Mouse (Mus musculus) layer of hippocampus, adult 11-12 months (tissue): ENCODE measurements around the gene Cpa1.

ENCODE experiments used
- DNase-seq: peaks from one replicate; pipeline ENCODE4 v3.0.0; 2022; ENCODE audit warnings: low spot score

The Cpa1 gene

GRCm38 (mm10) chr6:30673764-30674561 is 34.9 kb downstream of the Cpa1 start:
- DNase-seq = no peak

DNA sequence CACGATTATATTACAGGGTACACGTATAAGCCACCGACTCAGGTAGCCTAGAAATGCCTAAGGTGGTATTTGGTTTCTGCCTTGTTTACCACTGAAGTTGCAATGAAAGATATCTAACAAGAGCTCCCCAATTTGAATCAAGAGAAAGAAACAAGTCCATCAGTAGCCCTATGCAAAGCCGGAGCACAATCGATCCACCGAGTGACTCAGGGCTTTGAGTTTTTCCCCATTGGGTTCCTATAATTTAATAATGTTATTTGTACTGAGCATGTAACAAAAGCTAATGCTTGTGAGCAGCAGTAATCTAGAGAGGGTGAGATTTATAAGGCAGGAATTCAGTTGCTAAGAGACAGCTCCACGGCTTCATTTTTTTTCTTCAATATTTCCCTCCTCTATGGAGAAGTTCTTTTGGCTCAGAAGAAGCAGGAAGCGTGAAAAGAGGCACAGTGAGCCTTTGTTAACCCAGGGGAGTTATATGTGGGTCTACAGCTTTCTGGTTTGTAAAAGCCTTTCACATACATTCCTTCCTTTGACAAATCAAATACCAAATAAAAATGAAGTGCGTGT is 35.8 kb downstream of the Cpa1 start:
- no peak for DNase-seq

- DNase-seq = no peak
These were observed 36.3 kb downstream of the Cpa1 start for GRCm38 (mm10) chr6:30675281-30675771.

- DNase-seq = no peak
These were observed 37.5 kb downstream of the Cpa1 start for GRCm38 (mm10) chr6:30676506-30676905.

GRCm38 (mm10) chr6:30677591-30677990 is 38.6 kb downstream of the Cpa1 start:
- no peak for DNase-seq

DNA sequence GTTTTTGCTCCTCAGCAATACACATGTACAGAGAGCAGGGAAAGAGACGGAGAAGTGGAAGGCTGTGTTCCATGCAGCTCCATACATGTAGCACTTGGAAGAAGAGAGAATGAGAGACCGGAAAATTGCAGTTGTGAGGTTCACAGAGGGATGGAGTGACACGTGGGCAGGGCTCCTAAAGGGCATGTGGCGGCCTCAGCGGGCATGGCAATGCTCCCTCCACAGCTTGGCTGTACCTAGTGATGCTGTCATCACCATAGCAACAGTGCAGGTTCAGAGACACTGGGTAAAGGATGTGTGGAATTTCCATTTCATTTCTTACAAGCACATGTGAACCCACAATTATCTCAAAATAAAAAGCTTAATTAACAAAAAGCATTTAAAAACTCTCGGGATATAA is 39.5 kb downstream of the Cpa1 start:
- no peak for DNase-seq

GRCm38 (mm10) chr6:30679567-30679966 is 40.5 kb downstream of the Cpa1 start:
- DNase-seq = no peak

GRCm38 (mm10) chr6:30680442-30680841 is 41.4 kb downstream of the Cpa1 start:
- DNase-seq = no peak

- DNase-seq = no peak
These were observed 43.2 kb downstream of the Cpa1 start for GRCm38 (mm10) chr6:30681935-30682900.

DNA sequence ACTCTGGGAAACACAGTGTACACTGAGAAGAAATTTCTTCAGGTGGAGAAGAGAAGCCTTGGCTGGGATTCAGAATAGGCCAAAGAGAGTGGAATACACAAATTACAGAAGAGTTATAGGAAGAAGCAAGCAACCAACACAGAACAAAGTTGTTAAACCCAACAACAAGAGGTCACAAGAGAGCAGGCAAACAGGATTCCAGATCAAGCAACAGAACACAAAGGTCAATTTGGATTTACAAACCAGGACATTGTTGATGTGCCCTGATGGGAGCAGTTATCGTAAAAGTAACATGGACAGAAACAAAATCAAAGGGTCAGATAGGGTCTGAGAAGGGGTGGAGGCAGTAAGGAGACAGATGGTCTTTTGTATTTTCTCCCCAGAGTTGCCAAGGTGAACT is 45.6 kb downstream of the Cpa1 start:
- DNase-seq = no peak

DNA sequence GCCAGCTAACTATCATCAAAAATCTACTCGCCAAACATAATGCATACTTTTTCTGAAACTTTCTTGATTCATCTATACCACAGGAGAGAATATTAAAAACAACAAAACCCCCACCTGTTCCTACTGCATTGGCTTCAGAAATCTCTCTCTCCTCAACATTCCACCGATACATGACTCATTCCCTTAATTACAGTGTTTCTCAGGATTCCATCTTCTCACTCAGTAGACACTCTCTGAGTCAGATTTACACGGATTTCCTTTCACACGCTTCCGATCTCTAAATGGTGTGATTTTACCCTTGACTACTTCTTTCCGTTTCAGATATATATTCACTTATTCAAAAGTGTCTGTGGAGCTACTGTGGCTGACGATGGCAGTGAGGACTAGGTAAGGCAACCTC is 48.2 kb downstream of the Cpa1 start:
- no peak for DNase-seq

DNA sequence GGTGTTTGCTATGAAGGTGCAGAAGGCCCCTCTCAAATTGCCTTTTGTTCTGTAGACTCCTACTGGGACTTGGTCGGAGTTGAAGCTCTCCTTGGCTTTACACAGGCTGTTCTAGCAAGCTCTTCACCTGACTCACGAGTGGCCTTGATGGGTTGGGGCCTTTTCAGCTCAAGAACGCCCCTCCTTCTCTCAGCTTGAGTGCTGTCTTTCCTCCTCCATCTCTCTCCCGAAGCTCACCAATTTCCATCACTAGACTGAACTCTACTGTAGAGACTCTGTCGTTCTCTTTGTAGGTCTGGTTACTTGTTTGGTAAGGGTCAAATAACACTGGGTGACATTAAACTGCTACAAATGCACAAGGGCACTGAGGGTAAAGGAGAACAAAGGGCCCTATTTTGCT is 53.8 kb downstream of the Cpa1 start:
- DNase-seq = no peak

DNA sequence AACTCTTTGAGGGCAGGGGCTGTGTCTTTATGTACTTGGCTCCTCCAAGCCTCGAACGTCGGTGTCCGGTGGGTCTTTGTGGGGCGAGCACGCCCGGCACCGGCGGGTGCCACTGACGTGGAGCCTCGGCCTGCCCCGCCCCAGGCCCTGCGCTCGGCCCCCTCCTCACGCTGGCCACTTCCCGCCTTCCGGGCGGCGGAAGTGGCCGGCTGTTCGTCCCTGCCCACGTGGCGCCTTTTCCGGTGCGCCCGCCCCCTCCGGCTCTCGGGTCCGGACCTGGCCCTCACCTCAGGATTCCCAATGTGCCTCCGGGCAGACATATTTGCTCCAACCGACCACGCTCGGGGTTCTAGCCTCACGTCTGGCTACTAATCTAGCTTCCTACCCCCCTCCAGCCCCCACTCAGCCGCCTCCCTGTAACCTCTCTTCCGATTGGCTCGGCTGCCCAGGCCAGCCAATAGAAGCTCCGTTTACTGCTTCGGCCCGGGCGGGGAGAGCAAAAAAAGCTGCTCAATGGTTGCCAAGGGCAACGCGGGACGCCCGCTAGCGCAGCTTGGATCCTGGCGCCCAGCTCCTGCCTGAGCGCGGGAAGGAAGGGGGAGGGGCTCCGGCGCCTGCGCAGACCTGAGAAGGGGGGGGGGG is 54.5 kb downstream of the Cpa1 start, which contains the start of gene Cep41:
Gene Cep41, minus strand, starts transcription at position 400 of the 642 bp plus-strand sequence.
- DNase-seq = peak; percentile 96

- DNase-seq = peak; percentile 60
These were observed 55.2 kb downstream of the Cpa1 start for GRCm38 (mm10) chr6:30694209-30694608.
